Mouse (Mus musculus): ENCODE measurements around the gene Ascl2.
A peak's percentile ranks its signal among the peaks of the same experiment; 100 is the strongest.

DNA sequence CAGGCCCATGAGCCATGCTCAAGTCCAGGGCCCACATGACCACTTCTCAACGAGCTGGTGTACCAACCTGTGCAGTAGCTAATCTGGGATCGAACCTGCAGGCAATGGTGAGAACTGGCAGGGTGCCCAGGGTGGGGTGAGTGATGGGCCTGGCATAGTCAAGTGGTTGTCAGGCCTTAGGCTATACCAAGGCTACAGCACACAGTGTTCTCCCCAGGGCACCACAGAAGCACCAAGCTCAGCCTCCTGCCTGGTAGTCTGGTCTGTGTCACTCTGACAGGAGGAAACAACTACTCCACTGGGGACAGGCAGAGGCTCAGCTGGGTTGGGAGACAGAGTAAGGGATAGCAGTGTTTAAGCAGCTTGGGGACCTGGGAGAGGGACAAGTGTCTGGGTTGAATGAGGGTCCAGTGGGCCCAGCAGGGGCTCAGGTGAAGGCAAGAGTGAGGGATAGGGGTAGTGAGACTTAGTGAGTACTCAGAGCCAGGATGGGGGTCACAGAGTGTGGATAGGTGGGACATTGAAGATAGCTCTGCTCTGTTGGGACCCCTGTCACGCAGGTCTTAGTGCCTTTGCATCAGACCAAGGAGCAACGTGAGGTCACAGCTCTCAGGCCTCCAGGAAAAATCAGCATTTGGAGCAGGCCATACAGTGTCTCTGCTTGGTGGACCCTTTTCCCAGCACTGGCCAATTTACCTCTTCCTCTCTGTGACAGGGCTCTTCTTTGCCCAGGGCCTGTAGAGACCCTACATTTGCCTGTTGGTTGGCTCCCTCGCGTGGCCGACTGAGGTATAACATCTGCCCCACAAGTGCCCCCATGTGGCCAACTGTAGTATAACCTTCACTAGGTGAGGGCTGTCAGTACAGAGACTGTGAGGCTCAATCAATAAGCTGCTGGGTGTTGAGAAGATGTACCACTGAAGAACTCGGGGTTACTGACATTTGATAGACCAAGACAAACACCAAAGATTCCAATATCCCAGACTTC is 50.1 kb downstream of the Ascl2 start:
- TF ChIP-seq CTCF (IDR thresholded peaks at IDR 0.05; ENCODE audit: low read depth) (peak; percentile 100), EP300 (IDR thresholded peaks at IDR 0.05; ENCODE audit: low read depth) (no peak)

Data from liver, postnatal 0 days (tissue).